Mouse (Mus musculus) embryo, embryonic 11 days (tissue): Measurements from ENCODE around the gene Fhit.
"Not testable (repeated sequence)": the region's sequence is repeated elsewhere in the genome, so short reads cannot be mapped to it uniquely, and the experiment has no call there.

Experiments
- DNase-seq: peaks from one replicate; pipeline ENCODE4 v3.0.0-alpha.2; 2015

Fhit gene

DNA sequence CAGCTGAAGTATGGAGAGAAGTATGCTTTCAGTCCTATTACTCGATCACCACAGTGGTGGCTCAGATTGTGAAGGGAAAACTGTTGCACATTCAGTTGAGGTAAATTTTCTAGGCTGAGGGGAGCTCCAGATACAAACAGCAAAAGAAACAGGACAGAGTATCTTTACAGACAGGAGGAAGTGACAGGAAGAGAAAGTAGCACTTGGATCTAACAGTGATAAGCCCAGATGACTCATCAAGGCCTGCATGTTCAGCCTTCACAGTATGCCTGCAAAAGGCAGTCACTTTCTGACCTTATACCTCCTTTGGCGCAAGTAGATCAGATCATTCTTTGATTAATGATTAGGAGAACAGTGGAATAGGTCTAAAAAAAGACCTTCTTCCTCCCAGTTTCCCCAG is 1309.8 kb downstream of the Fhit start:
- no peak for DNase-seq

DNA sequence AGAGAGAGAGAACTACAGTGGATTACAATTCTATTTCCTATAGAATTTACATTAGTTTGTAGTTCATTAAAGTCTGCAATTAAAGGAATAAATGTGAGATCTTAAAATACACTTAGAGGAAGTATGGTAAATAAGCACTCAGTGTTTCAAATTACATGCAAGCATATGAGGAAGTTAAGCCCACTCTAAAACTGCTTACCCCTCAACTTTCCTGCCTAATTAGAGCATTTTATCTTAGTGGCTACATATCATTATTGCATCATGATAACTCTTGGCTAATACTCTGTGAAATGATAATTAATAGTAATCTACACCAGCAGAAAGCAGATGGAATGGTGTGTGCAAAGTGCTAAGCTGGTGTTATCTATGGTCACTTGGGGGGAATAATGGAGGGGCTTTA is 1329.5 kb downstream of the Fhit start:
- no peak for DNase-seq

DNA sequence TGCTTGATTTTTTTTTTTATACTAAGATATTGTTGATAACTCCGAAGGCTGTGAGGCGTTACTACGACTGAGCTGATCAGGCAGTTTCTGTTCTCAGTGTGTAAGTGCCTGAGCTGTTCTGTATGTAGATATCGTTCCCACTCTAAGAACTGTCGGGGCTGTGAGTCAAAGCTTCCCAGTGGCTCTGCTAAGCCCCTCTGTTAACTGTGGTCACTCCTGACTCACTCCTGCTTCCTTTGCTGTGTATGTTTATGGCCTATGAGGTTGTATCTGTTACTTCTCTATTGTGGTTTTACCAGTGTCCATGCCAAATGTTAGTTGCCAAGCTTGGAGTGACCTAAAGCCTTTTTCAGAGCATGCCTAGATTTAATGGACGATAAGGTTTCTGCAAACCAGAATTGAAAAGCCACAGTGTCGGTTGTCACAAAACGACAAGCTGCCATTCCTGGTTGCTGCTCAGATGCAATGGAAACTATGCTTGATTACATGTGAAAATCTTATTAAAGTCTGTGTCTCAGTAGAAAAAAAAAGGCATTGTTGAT is 1333.1 kb downstream of the Fhit start:
- DNase-seq: not testable (repeated sequence)

- DNase-seq: peak; percentile 20
Measured at GRCm38 (mm10) chr14:9815963-9816362, 1345.9 kb downstream of the Fhit start.

DNA sequence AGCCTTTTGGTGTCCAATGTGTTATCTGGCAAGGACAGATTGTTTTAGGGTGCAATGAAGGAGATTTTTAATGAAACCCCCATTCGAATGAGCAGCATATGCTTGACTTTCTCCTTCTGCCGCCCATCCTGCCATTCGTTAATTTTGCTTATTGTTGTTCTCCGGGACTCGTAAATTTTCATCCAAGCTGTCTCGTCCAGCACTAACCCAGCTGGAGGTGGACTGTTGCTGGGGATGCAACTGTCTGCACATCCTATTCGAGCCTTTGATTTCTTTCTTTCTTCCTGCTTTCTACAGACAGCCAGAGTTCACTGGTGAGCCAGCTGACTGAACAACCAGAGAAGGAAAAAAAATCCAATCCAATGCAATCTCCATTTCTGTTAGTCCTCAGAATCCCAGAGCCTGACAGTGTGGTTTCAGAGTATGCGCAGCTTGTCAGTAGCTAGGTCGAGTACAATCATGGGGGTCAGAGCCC is 1350.0 kb downstream of the Fhit start:
- DNase-seq: peak; percentile 6

GRCm38 (mm10) chr14:9811177-9811846 is 1350.5 kb downstream of the Fhit start:
- DNase-seq: no peak

- no peak for DNase-seq
Measured at GRCm38 (mm10) chr14:9793403-9793802, 1368.4 kb downstream of the Fhit start.

GRCm38 (mm10) chr14:9788402-9788950 is 1373.4 kb downstream of the Fhit start:
- DNase-seq: no peak

- no peak for DNase-seq
Measured at GRCm38 (mm10) chr14:9787389-9787788, 1374.4 kb downstream of the Fhit start.

DNA sequence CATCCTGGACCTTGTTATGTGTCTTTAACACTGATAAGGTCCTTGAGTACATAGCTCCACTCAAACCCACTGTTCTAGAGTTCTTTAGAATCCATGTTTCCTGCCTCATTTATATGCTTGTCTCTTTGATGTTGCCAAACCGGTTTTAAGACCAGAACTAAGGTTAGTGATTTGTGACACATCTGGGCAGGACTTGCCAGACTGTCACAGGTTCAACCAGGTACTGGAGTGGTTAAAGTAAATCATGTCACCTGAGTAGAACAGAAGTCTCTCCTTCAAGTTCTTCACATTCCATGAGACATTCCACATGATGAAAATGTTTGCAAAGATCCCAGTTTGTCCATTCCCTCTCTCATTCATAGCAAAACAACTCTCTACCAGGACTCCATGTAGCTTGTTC is 1376.0 kb downstream of the Fhit start:
- DNase-seq: no peak

GRCm38 (mm10) chr14:9751341-9751740 is 1410.5 kb downstream of the Fhit start:
- DNase-seq: no peak

DNA sequence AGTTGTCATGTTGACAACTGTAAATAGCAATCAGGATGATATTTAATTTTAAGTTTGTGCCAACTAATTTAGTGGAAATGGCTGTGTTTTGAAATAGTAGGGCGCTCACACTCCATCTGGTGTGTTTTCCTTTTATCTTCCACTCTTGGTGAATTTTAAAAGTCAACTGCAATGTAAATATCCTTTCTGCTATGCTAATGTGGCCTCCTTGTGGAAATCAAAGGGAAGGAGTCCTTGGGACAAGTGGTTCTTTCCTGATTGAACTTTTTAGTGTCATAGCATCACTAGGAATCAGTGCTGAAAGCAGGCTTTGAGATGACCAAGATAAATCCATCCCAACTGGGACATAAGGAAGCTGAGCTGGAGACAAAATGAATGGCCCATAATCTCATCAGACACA is 1413.1 kb downstream of the Fhit start:
- no peak for DNase-seq

- peak; percentile 4 for DNase-seq
Measured at GRCm38 (mm10) chr14:9721917-9722472, 1439.8 kb downstream of the Fhit start.

GRCm38 (mm10) chr14:9698621-9699020 is 1463.2 kb downstream of the Fhit start:
- no peak for DNase-seq

GRCm38 (mm10) chr14:9697101-9697500 is 1464.7 kb downstream of the Fhit start:
- DNase-seq: no peak

- DNase-seq: peak; percentile 14
Measured at GRCm38 (mm10) chr14:9696004-9696403, 1465.8 kb downstream of the Fhit start.

GRCm38 (mm10) chr14:9695217-9695690 is 1466.6 kb downstream of the Fhit start:
- DNase-seq: peak; percentile 20

GRCm38 (mm10) chr14:9688664-9689257 is 1473.1 kb downstream of the Fhit start:
- no peak for DNase-seq

DNA sequence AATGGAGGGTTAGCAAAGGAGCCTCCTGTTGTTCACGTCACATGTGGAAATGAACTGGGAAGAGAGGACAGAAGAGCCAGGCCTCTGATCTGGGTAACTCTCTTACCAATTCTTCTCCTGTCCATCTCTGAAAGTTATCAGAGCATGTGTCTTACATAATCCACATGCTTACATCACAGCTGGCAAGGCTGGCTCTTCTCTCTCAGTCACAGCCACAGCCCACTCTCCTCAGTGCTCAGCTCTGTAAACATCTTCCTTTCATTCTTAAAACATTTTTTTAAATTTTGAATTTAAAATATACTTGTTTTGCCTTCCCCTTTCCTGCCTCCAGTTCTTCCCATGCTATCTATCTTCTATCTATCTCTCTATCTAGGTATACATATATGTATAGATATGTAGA is 1477.5 kb downstream of the Fhit start:
- DNase-seq: no peak

DNA sequence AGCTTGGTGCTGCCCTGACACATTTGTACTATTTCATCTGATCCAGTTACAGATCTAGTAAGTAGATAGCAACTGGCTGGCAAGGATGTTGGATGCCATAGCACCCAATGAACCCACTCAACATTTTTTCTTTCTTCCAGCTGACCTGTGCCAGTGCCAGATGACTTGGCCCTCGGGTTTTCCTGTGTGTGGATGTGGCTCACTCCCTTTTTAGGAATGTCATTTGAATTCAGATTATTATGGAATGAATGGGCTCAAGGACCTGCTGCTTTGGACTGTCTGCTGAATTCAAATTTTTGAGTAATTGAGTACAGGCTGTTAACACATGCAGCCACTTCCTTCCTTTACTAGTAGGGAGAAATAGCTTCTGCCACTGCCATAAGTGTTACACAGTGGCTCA is 1489.1 kb downstream of the Fhit start:
- DNase-seq: no peak

DNA sequence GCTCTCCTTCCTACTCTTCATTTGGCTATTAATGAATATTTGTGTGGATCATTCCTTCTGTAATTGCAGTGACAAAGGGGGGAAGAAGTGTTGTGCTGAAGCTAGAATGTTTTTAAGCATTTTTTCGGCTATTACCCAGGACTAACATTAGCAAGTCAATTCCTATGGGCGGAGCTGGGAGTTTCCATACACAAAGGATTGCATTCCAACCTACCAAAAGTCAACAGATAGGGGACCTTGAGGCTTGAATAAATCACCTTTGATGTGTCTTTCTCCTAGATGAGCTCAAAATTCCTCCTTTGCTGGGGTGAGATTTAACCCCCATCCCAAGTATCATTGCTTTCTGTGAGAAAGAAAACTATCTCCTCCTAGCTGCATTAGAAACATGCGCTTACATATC is 1490.1 kb downstream of the Fhit start:
- DNase-seq: no peak

DNA sequence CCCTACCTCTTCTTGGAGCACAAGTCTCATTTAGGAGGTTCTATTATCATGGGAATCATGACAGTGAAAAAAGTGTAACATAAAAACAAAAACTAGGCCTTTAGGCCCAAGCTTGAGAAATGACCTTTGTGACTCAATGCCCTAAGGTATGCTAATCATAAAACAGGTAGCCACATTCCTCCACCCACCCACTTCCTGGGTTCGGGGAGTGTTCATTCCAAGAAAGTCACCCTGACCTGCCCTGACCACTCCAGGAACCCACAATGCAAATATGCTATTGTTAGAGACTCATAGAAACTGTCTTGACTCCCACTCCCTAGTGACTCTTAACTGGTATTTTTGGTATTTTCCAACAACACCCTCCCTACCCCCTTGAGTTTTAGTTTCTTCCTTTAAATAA is 1492.1 kb downstream of the Fhit start:
- DNase-seq: no peak

DNA sequence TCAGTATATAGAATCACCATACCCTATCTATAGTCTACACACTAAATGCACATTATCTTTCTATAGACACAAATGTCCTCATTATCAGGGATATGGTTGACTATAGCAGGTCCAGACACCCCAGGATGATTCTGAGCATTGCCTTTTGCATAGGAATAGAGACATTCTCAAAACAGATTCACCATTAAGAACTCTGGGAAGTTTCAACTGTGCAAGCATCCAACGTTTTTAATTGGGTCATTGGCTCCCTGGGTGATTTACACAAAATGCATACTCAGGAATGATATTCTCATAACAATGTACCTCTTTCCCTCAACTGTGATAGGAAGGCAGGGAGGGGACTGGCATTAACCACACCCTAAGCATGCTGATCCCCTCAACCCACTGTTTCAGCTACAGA is 1503.4 kb downstream of the Fhit start:
- DNase-seq: no peak

GRCm38 (mm10) chr14:9651417-9651816 is 1510.4 kb downstream of the Fhit start:
- DNase-seq: no peak
